Mouse (Mus musculus): ENCODE results near the gene Uvrag.

Uvrag gene

GRCm38 (mm10) chr7:99139841-99140491 is 975 bp downstream of the Uvrag start:
- no peak for DNase-seq (ENCODE audit: low spot score)

DNA sequence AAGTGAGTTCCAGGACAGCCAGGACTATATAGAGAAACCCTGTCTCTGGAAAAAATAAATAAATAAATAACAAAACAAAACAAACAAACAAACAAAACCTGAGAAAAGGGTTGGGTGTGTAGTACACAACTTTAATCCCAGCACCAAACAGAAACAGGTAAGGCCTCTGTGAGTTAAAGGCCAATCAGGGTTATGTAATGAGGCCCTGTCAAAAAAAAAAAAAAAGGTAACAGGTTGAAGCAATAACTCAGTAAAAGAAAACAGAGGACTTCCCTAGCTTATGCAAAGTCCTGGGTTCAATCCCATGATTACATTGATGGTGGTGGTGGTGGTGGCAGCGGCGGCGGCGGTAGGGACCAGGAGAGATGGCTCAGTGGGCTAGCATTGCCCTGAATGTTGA is 3.4 kb downstream of the Uvrag start:
- DNase-seq (ENCODE audit: low spot score), result no peak

- DNase-seq (ENCODE audit: low spot score), result no peak
Measured at GRCm38 (mm10) chr7:99136789-99137188, 4.2 kb downstream of the Uvrag start.

- no peak for DNase-seq (ENCODE audit: low spot score)
Measured at GRCm38 (mm10) chr7:99133811-99134402, 7.0 kb downstream of the Uvrag start.

DNA sequence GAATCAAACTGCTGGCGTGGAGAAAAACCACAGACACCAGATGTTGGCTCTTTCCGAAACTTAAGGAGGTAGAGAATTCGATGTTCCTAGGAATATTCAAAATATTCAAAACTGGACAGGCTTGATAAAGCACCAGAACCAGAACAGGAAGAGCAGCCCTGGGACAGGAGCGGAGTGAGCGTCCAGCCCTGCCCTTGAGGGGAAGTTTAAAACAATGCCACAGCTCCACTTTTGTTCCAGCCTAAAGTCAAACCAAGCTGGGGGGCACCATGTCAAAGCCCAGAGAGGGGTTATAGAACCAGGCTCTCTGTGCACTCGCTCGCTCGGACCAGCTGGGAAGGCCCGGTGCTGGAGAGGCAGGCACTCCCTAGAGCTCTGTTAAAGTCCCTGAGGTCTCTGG is 8.3 kb downstream of the Uvrag start:
- no peak for DNase-seq (ENCODE audit: low spot score)

GRCm38 (mm10) chr7:99131819-99132353 is 9.1 kb downstream of the Uvrag start:
- DNase-seq (ENCODE audit: low spot score), result no peak

- no peak for DNase-seq (ENCODE audit: low spot score)
Measured at GRCm38 (mm10) chr7:99128965-99129364, 12.0 kb downstream of the Uvrag start.

GRCm38 (mm10) chr7:99128020-99128950 is 12.7 kb downstream of the Uvrag start:
- DNase-seq (ENCODE audit: low spot score), result no peak

- no peak for DNase-seq (ENCODE audit: low spot score)
Measured at GRCm38 (mm10) chr7:99126057-99126456, 14.9 kb downstream of the Uvrag start.

DNA sequence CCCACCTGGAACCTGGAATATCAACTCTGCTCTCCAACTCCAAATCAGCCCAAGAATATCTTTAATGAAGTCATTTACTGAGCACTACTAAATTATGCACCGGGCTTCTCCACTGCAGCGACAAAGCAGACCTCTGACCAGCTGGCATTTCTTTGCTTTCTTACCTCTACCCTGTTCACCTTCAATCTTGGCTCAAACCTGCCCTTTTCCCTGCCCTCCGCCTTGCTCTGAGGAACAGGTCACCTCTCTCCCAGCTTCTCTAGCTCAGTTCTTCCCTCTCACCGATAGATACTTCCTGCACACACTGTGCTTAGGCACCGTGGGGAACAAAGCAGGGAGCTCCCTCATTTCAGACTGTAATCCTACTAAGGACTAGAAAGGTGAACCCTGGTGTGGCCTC is 18.3 kb downstream of the Uvrag start:
- no peak for DNase-seq (ENCODE audit: low spot score)

GRCm38 (mm10) chr7:99120865-99121521 is 19.9 kb downstream of the Uvrag start:
- no peak for DNase-seq (ENCODE audit: low spot score)

- DNase-seq (ENCODE audit: low spot score), result no peak
Measured at GRCm38 (mm10) chr7:99120082-99120481, 20.9 kb downstream of the Uvrag start.

- no peak for DNase-seq (ENCODE audit: low spot score)
Measured at GRCm38 (mm10) chr7:99116781-99117180, 24.2 kb downstream of the Uvrag start.

DNA sequence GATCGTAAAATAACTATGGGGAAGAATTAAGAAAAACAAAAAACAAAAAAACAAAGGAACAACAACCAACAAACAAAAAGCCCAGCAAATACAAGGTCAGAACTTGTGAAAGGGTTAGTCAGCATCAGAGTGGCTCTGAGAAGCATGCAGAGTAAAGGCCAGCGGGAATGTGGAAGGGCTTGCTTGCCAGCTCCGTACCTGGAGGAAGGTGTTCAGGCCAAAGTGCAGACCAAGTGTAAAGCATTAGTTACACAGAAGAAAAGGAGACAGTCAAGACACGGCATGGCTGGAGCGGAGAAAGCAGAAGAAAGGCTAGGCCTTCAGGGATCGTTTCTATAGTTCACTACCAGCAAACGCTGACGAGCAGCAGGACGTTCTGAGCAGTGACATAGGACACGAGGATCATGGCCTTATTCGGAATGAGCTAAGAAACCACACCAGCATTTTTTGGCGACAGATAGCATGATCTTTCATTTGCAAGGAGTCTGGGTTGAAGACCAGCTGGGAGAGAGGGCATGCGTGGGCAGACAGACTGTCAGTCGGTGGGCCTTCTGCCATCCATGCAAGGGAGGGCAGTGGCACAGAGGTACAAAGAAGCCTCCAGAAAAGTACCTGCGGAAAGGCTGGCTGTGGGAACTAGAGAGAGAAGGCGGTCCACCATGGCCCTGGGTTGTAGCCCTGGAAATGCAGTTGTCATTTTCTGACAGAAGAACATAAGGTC is 26.8 kb downstream of the Uvrag start:
- no peak for DNase-seq (ENCODE audit: low spot score)

DNA sequence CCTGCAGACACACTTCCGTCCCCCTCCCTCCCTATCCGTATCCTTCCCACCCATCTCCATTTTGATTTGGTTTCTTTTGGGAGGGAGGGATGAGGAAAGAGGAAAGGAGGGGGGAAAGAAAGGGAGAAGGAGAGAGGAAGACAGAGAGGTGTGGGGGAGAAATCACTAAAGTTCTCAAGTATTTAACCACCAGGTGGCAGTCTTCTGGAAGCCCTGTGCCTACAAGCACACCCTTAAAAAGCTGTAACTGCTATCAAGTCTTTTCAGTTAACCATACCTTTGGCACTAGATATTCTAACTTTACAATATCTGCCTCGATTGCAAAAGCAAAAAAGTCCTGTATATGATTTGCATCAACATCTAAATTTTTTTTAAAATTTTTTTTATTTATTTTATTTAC is 33.4 kb downstream of the Uvrag start:
- no peak for DNase-seq (ENCODE audit: low spot score)

DNA sequence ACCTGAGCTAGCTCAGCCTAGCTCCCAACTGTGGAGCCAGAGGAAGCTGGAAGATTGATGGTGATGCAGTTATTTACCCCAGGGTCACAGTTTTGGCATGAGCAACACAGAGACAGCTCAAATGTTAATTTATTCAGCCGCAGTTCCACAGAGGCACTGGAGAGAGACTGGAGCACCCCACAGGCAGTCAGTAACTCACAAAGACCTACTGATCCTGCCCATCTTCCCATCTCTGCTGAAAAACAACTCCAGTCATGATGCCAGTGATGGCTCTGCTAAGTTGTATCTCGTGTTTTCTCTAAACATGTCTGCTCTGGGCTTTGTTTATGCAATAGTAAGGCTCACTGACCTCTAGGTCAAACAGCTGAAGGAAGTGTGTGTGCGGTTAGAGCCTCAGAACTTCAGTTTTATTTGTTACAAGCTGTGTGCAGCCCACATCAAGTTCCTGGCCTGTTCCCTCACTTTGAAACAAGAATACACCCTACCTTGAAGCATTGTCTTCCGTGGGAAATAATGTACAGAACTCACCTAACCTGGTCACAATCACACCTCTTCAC is 34.1 kb downstream of the Uvrag start:
- DNase-seq (ENCODE audit: low spot score), result no peak

GRCm38 (mm10) chr7:99101767-99102593 is 39.0 kb downstream of the Uvrag start:
- no peak for DNase-seq (ENCODE audit: low spot score)

GRCm38 (mm10) chr7:99101076-99101475 is 39.9 kb downstream of the Uvrag start:
- DNase-seq (ENCODE audit: low spot score), result no peak

GRCm38 (mm10) chr7:99100573-99100972 is 40.4 kb downstream of the Uvrag start:
- no peak for DNase-seq (ENCODE audit: low spot score)

DNA sequence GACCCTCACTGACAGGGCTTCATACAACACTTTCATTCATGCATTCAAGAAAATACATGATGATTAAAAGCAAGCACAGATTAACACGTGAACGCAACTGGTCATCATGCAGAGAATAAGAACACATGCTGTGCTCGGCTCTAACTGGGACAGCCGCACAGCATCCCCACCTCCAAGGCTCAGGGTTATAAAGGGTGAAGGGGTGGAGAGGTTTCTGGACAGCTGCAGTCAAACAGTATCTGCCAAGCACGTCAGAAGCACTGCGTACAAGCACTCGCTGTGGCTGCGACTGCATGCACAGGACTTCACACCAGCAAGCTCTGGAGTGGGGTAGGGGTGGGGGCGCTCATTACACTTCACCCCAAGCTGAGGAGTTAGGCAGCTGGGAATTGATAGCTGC is 40.9 kb downstream of the Uvrag start:
- DNase-seq (ENCODE audit: low spot score), result no peak

Data from layer of hippocampus, adult 9-10 months (tissue).